Mouse (Mus musculus) gastrocnemius, adult 2 months (tissue): Measurements from ENCODE around the gene AU040320. TPM values are rescaled to one million over a fixed set of nuclear protein-coding genes. Genes with fewer than 3 reads are reported as not detected.

ENCODE experiments used
- DNase-seq: peaks from one replicate; pipeline ENCODE4 v3.0.0; 2022
- H3K27ac ChIP-seq: fragments of 200-600 bp; 2 replicates; pipeline ENCODE4 v1.8.1; 2022; ENCODE audit warnings: mild to moderate bottlenecking
- H3K4me3 ChIP-seq: fragments of 200-600 bp; 2 replicates; pipeline ENCODE4 v1.8.1; 2022; ENCODE audit warnings: mild to moderate bottlenecking, moderate library complexity
- CTCF ChIP-seq: fragments of 200-600 bp; IDR thresholded peaks from 2 replicates; pipeline ENCODE4 v1.8.1; 2022; ENCODE audit warnings: antibody characterized with exemption, mild to moderate bottlenecking, moderate library complexity
- intact Hi-C: fragments of 180-260 bp; cut with DNase I; formaldehyde crosslinking; loops from one replicate; pipeline ENCODE4 v1.15.1; 2025
- long read RNA-seq, 2 experiments: library from polyadenylated mRNA; stranded (forward); transcript quantifications; one replicate each; pipeline ENCODE4 v2.0.0; 2021
- total RNA-seq, 2 experiments: library from RNA; stranded (reverse); gene quantifications; 2 replicates each; pipeline ENCODE4 v1.2.3; 2021

AU040320 gene
- 10 to 100 TPM; 27.8 to 29.3 TPM for total RNA-seq
- long read RNA-seq, experiment 1, full-length matches to known transcripts, result 38 of 51 reads
- long read RNA-seq, experiment 1, partial matches to known transcripts, result 6 of 51 reads
- long read RNA-seq, experiment 1, other reads (novel, unspliced or antisense), result 7 of 51 reads
- long read RNA-seq, experiment 2, full-length matches to known transcripts, result 42 of 55 reads
- long read RNA-seq, experiment 2, partial matches to known transcripts, result 3 of 55 reads
- long read RNA-seq, experiment 2, other reads (novel, unspliced or antisense), result 10 of 55 reads

GRCm38 (mm10) chr4:126753268-126754230 lies at the start of gene AU040320, which contains the start of gene Ncdn:
Gene AU040320, plus strand, starts transcription at chr4:126753544.
Gene Ncdn, minus strand, starts transcription at chr4:126753438.
- Histone ChIP-seq H3K4me3 (peak within 1 kb of the TSS; percentile 84), H3K27ac (peak within 1 kb of the TSS; percentile 99)
- intact Hi-C loops, result loop anchor here (5.0 kb wide), 1 partner anchor 76 kb away; the partner anchor contains the start of gene Psmb2
- DNase-seq, result peak; percentile 98
- no peak for TF ChIP-seq CTCF

- no peak for DNase-seq
- H3K27ac ChIP-seq, result no peak overlapping the region
- no peak for TF ChIP-seq CTCF
- intact Hi-C loops, result no loop called here
- H3K4me3 ChIP-seq, result no peak overlapping the region
Observed at GRCm38 (mm10) chr4:126706630-126707438, 46.5 kb upstream of the AU040320 start.

GRCm38 (mm10) chr4:126707439-126707826 lies 45.9 kb upstream of the AU040320 start:
- no peak overlapping the region for H3K4me3 ChIP-seq
- no peak overlapping the region for H3K27ac ChIP-seq
- intact Hi-C loops, result no loop called here
- no peak for DNase-seq
- no peak for TF ChIP-seq CTCF

GRCm38 (mm10) chr4:126732111-126732510 lies 21.2 kb upstream of the AU040320 start:
- no peak for DNase-seq
- TF ChIP-seq CTCF, result no peak
- intact Hi-C loops, result no loop called here
- Histone ChIP-seq H3K27ac (no peak overlapping the region), H3K4me3 (no peak overlapping the region)

- no peak for DNase-seq
- H3K27ac ChIP-seq, result no peak overlapping the region
- intact Hi-C loops, result no loop called here
- H3K4me3 ChIP-seq, result no peak overlapping the region
- no peak for TF ChIP-seq CTCF
Observed at GRCm38 (mm10) chr4:126732531-126733380, 20.6 kb upstream of the AU040320 start.

GRCm38 (mm10) chr4:126734001-126734603 lies 19.2 kb upstream of the AU040320 start:
- no peak for TF ChIP-seq CTCF
- no peak overlapping the region for H3K27ac ChIP-seq
- intact Hi-C loops, result no loop called here
- DNase-seq, result no peak
- no peak overlapping the region for H3K4me3 ChIP-seq

- peak overlapping the region; percentile 64 for H3K4me3 ChIP-seq
- TF ChIP-seq CTCF, result no peak
- H3K27ac ChIP-seq, result no peak overlapping the region
- intact Hi-C loops, result no loop called here
- no peak for DNase-seq
Observed at GRCm38 (mm10) chr4:126734700-126735381, 18.5 kb upstream of the AU040320 start.

GRCm38 (mm10) chr4:126735382-126736000 lies 17.9 kb upstream of the AU040320 start:
- Histone ChIP-seq H3K4me3 (peak overlapping the region; percentile 64), H3K27ac (no peak overlapping the region)
- no peak for TF ChIP-seq CTCF
- intact Hi-C loops, result no loop called here
- DNase-seq, result peak; percentile 28

- TF ChIP-seq CTCF, result no peak
- intact Hi-C loops, result no loop called here
- H3K4me3 ChIP-seq, result peak within 1 kb of the TSS; percentile 64
- no peak within 1 kb of the TSS for H3K27ac ChIP-seq
- peak; percentile 43 for DNase-seq
Observed at GRCm38 (mm10) chr4:126736001-126736414, 17.3 kb upstream of the AU040320 start, which contains the start of gene Tfap2e. Gene Tfap2e, minus strand, starts transcription at chr4:126736240.
